Mouse (Mus musculus) layer of hippocampus, postnatal 14 days (tissue): ENCODE measurements at regions not wholly inside any gene's neighbourhood (a gene's known extent, or its start where the extent isn't known, plus 50 kb on each side); places are given as distances from the start of the nearest gene placed in this dataset.

Experiments used
- DNase-seq, 2 experiments: peaks; one replicate each; pipeline ENCODE4 v3.0.0; 2021 to 2022; ENCODE audit warnings: low spot score in 2 of 2, mixed read lengths in 1 of 2

- DNase-seq: no peak
These were observed 134.9 kb upstream of the 1600014C23Rik start for GRCm38 (mm10) chr17:45868539-45868938.

- no peak for DNase-seq
These were observed 134.1 kb upstream of the 1600014C23Rik start for GRCm38 (mm10) chr17:45867727-45868126.

DNA sequence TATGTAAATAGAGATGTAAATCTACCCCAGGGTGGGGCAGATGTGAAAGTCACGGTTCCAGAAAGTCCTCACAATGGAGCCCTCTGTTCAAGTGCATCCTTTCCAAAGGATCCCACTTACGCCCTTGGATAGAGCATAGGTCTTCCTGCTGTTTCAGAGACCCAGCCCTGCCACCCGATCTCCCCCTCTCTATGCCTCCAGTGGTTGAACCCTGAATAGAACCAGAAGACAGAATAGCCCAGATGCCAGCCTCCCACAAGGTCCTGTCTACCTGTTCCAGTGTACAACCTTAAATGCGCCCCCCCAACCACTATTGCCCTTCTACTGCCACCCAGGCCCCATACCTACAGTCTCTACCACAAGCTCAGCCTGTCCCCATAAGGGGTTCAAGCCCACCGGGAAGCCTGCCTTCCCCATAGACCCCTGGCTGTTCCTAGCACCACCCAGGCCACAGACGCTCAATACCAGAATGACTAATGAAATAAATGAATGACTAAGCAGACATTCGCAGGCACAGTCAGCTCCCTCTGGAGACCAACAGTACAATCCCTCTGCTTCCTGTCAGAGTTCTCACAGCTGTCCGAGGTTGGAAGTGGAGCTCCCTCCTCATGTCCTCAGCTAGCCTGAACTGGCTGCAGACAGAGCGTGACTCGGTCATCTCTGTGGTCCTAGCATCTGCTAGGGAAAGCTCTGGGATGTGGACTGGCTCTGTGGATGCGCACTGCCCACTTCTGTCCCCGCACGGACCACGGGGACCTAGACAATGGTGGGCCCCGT, 133.4 kb upstream of the 1600014C23Rik start:
- no peak for DNase-seq

DNA sequence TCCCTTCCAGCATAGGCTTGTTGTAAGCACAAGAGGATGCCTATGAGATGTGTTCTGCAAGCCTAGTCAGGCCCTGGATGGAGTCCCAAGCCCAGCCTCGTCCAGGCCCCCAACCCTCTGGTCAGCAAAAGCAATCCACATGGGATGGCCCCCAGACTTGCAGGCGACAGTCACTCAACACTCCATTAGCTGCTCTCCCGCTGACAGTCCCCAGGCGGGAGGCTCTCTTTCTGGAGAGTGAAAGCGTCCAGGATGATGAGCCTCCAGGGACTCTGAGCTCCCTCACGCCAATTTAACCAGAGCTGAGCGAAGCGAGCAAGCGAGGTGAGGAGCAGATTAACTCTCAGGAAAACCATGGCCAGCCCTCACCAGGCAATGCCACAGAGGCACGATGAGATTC, 132.7 kb upstream of the 1600014C23Rik start:
- no peak for DNase-seq

DNA sequence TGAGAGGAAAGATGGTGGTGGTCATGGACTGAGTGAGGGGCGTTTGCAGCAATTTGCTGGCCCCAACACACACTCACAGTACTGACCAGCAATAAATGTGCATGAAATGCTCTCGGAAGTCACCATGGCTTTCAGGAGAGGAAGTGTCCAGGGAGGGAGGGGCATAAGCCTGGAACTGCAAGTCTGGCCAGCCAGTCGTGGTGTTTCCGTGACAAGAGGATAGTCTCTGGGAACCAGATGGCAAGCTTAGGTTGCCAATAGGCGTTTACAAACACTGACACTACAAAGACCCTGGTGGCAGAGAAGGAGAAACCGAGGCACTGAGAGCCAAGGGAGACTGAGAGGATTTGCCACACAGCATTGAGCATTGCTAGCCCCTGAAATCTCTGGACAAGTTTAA, 132.3 kb upstream of the 1600014C23Rik start:
- DNase-seq: no peak

DNA sequence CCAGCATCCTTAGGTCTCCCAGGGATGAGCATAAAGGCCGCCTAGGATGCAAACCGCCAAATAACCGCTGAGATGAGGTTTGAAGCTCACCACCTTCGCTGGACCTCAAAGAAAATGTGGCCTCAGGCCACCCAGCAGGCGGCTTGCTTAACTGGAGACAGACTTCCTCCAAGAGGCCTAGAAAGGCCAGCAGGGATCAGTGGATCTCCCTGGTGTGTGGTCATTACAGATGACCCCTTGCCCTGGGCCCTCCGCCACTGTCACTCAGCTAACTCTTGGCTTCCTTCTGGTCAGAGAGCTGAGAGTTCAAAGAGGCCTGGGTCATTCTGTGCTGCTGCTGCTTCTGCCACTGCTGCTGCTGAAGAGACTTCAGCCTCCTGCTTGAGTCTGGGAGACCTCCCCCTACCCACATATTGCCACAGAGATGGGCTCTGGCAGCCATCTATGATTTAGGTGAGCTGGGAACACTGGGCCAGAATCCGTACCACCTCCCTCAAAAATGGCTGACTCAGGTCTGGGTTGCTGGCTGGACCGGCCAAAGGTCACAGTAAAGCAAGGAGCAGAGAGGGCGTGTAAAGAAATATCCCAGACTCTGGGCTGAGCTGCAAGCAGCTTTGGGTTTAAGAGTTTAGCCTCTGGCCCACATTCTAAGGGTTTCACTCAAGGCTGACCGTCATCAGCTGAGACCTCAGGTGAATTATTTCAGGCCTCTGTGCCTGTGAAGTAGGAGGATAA, 130.0 kb upstream of the 1600014C23Rik start:
- no peak for DNase-seq

GRCm38 (mm10) chr17:45863031-45863430, 129.4 kb upstream of the 1600014C23Rik start:
- DNase-seq: no peak

- no peak for DNase-seq
These were observed 125.8 kb upstream of the 1600014C23Rik start for GRCm38 (mm10) chr17:45859441-45859840.

DNA sequence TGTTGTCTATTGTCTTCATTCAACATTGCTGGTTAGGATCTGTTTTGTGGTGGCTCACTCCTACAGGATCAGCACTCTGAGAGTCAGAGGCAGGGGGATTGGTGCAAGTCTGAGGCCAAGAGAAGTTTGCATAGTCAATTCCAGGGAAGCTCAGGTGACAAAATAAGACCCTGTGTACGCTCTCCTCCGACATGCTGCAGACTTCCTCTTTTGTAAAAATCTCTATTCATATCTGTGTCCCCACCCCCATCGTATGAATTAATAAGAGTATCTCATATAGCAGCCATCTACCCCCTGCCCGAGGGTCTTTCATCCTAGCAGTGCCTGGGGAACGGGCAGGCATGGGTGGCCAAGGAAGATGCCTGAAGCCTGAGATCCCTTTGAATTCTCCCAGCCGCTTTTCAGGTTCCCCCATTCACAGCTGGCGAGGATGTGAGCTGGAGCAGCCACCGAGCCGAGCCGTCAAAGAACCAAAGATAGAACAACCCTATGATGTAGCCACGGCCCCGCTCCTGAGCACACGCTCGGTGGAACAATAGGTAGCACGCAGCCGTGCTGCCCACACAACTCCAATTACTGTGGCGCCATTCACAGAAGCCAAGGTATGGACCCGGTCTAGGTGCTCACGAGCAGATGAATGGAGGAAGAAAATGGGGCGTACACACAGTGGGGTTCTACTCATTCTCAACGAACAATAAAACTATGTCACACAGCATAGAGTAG, 120.4 kb upstream of the 1600014C23Rik start:
- DNase-seq: no peak

GRCm38 (mm10) chr17:45852402-45852801, 118.8 kb upstream of the 1600014C23Rik start:
- no peak for DNase-seq

GRCm38 (mm10) chr17:45851723-45852396, 118.2 kb upstream of the 1600014C23Rik start:
- DNase-seq: no peak

DNA sequence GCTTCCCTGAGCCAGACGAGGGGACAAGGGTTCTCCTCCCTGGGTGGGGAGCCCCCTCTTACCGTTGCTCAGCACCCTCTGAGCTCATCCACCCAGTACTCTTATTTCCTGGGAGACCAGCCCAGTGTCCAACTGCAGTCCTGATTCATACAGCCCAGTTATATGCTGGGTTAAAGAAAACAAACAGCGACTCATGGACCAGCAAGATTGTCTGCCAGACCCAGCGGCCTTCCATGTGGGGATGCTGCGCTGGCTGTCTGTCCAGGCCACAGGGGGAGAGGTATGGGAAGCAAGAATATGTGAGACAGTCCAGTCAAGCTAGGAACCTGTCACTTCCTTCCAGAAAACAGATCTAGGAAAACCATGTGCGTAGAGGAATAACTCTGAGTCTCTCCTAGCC, 117.3 kb upstream of the 1600014C23Rik start:
- no peak for DNase-seq

DNA sequence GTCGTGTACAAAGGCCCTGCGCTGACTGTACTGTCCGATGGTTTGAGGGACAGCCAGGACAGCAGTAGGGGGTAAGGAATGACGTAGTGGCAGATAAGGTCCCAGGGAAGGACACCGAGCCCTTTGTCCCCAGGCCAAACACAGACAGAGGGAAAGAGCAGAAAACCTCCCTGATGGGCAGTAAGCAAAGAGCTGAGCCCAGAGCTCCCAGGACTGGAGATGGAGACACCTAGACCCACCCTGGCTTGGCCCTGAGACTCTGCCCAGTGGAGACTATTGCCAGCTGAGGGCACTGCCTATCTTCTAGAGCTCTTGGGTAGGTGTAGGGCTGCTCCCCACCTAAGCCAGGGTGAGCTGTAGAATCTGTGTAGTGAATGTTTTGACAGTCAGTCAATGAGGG, 116.5 kb upstream of the 1600014C23Rik start:
- no peak for DNase-seq

- no peak for DNase-seq
These were observed 115.0 kb upstream of the 1600014C23Rik start for GRCm38 (mm10) chr17:45848605-45849004.

DNA sequence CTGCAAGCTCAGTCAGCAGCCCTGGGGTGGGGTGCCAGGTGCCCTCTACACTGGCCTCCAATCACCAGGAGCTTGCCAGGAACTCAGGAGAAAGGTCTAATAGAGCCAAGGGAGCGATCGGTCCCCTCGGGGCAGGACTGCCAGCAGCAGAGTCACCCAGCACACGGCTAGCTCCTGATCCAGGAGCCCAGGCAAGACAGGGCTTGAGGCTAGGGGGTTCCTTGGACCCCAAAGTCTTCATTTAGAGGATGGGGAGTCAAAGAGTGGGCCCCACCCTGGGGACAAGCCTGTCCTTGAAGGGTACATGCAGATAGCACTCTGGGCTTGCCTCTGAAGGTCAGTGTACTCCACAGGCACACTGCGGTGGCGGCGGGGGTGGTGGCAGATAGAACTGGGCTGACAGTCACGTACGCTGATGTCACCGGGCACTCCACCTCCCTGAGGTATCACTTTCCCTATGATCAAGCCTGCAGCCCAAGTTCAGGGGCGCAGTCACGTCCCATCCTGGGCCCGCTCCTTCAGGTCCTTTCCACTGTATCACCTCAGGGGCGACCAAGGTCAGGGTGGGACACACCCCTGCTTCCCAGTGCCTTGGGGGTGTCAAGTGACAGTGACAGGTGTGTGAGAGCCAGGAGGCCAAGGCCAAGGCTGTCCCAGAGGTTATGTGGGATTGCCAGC, 114.2 kb upstream of the 1600014C23Rik start:
- DNase-seq: no peak

GRCm38 (mm10) chr17:45845832-45846231, 112.2 kb upstream of the 1600014C23Rik start:
- no peak for DNase-seq

DNA sequence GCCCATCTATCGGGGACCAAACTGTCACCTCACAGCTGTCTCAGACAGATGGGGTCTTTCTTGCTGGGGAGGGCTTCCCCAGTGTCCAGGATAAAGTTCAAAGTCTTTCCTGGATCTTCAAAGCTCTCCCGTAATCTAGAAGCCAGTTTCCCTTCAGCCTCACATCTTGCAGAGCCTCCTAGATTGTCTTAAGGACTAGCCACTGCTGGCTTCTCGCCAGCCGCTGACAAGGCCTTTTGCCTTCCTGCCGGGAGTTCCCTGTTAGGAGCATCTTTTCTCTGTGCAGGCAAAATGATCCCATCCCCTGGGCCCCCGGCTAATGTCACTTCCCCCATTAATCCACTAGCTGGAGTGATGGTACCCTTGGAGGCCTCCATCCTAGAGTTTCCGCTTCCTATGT, 103.1 kb upstream of the 1600014C23Rik start:
- DNase-seq: no peak

GRCm38 (mm10) chr17:45836253-45836652, 102.6 kb upstream of the 1600014C23Rik start:
- no peak for DNase-seq

GRCm38 (mm10) chr17:45834518-45835071, 101.0 kb upstream of the 1600014C23Rik start:
- peak in 1 of 2 experiments; percentile 15 for DNase-seq

DNA sequence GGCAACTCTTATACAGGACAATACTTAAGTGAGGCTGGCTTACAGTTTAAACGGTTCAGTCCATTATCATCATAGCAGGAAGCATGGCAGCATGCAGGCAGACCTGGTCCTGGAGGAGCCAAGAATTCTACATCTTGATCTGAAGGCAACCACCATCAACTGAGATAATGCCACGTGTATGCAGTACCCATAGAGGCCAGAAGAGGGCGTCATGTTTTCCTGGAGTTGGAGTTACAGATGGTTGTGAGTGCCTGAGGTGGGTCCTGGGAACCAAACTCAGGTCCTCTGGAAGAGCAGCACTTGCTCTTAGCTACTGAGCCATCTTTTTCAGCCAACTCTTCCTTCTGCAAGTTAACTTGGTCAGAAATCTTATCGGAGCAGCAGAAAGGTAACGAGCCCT, 96.7 kb upstream of the 1600014C23Rik start:
- DNase-seq: no peak
